Mouse (Mus musculus): ENCODE data around the gene Btrc. TPM values are rescaled to one million over a fixed set of nuclear protein-coding genes. Genes with fewer than 3 reads are reported as not detected.
A peak's percentile ranks its signal among the peaks of the same experiment; 100 is the strongest.

Btrc gene
- total and polyA plus RNA-seq, 3 experiments: 10.5 to 34.8 (median 31.7) TPM

- no peak for DNase-seq
These were observed 209.5 kb downstream of the Btrc start for GRCm38 (mm10) chr19:45573033-45573432.

- DNase-seq: peak; percentile 79
These were observed 210.3 kb downstream of the Btrc start for GRCm38 (mm10) chr19:45573861-45574267.

GRCm38 (mm10) chr19:45574339-45574898 is 210.9 kb downstream of the Btrc start:
- no peak for DNase-seq

GRCm38 (mm10) chr19:45574941-45575631 is 211.6 kb downstream of the Btrc start:
- no peak for DNase-seq

- no peak for DNase-seq
These were observed 212.1 kb downstream of the Btrc start for GRCm38 (mm10) chr19:45575632-45576001.

- DNase-seq: no peak
These were observed 213.7 kb downstream of the Btrc start for GRCm38 (mm10) chr19:45577141-45577750.

GRCm38 (mm10) chr19:45578976-45579375 is 215.4 kb downstream of the Btrc start:
- DNase-seq: no peak

GRCm38 (mm10) chr19:45579416-45579815 is 215.9 kb downstream of the Btrc start:
- DNase-seq: peak; percentile 74

Other genes starting within 250 kb of the Btrc start
- not detected for gene Tlx1, start 213.1 kb upstream of the Btrc start, total RNA-seq (2021)
- gene Tlx1, start 213.1 kb upstream of the Btrc start, polyA plus RNA-seq (2012; rRNA removed): not detected in 2 replicates
- under 1 TPM in 1 of 2 experiments, not detected in 1; 0.17 TPM for gene Lbx1, start 127.9 kb upstream of the Btrc start, total RNA-seq (2021)
- 0.21 TPM in 1 of 2 replicates, not detected in the other for gene Lbx1, start 127.9 kb upstream of the Btrc start, polyA plus RNA-seq (2012; rRNA removed)
- gene Poll, start 196.8 kb downstream of the Btrc start, total RNA-seq (2021): 10 to 100 TPM; 10.3 to 14.9 TPM
- 11.3 and 11.9 TPM in 2 replicates for gene Poll, start 196.8 kb downstream of the Btrc start, polyA plus RNA-seq (2012; rRNA removed)
- gene Gm17018, start 196.9 kb downstream of the Btrc start, total RNA-seq (2021): 10 to 100 TPM; 29.0 to 38.0 TPM
- 0.98 and 2.1 TPM in 2 replicates for gene Gm17018, start 196.9 kb downstream of the Btrc start, polyA plus RNA-seq (2012; rRNA removed)